Mouse (Mus musculus) intestine, embryonic 15.5 days (tissue): ENCODE results near the gene Igsf11. TPM values are rescaled to one million over a fixed set of nuclear protein-coding genes. Genes with fewer than 3 reads are reported as not detected.
"Not testable (repeated sequence)": the region's sequence is repeated elsewhere in the genome, so short reads cannot be mapped to it uniquely, and the experiment has no call there.

ENCODE experiments used
- ATAC-seq: fragments of 200-750 bp; cut with Nextera tagmentation; 2 replicates; pipeline ENCODE4 v1.8.0; 2017; ENCODE audit warnings: moderate TSS enrichment, moderate library complexity
- H3K27ac ChIP-seq: fragments of 300-500 bp; sonication (generic); 2 replicates; pipeline ENCODE4 v1.5.1; 2015; ENCODE audit warnings: mild to moderate bottlenecking, inconsistent platforms
- H3K27me3 ChIP-seq: fragments of 300-500 bp; sonication (generic); replicated peaks from 2 replicates; pipeline ENCODE4 v1.6.1; 2015; ENCODE audit warnings: inconsistent platforms
- H3K36me3 ChIP-seq: fragments of 300-500 bp; sonication (generic); 2 replicates; pipeline ENCODE4 v1.6.1; 2015; ENCODE audit warnings: inconsistent platforms
- H3K4me1 ChIP-seq: fragments of 300-500 bp; sonication (generic); replicated peaks from 2 replicates; pipeline ENCODE4 v1.6.1; 2015; ENCODE audit warnings: inconsistent platforms
- H3K4me2 ChIP-seq: fragments of 300-500 bp; sonication (generic); replicated peaks from 2 replicates; pipeline ENCODE4 v1.6.1; 2015; ENCODE audit warnings: mild to moderate bottlenecking, inconsistent platforms
- H3K4me3 ChIP-seq: fragments of 300-500 bp; sonication (generic); replicated peaks from 2 replicates; pipeline ENCODE4 v1.5.1; 2015; ENCODE audit warnings: inconsistent platforms
- H3K9ac ChIP-seq: fragments of 300-500 bp; sonication (generic); 2 replicates; pipeline ENCODE4 v1.6.1; 2015; ENCODE audit warnings: inconsistent platforms
- H3K9me3 ChIP-seq: fragments of 300-500 bp; sonication (generic); 2 replicates; pipeline ENCODE4 v1.6.1; 2016; ENCODE audit warnings: inconsistent platforms
- WGBS: fragments of 180-500 bp; shearing (Covaris S2); methylation state at CpG from one replicate; pipeline ENCODE4 v1.1.7; 2015; 5-methylcytosine and 5-hydroxymethylcytosine counted together
- polyA plus RNA-seq: library from polyadenylated mRNA; unstranded; fragments of >200 nt; fragmentation: Nextera tagmentation; extraction: Ambion mirVana; gene quantifications from 2 replicates; pipeline ENCODE4 v1.2.1, GENCODE M21; 2015

Igsf11 gene
- polyA plus RNA-seq, 1 experiment from 2014 or later: 1.7 TPM

DNA sequence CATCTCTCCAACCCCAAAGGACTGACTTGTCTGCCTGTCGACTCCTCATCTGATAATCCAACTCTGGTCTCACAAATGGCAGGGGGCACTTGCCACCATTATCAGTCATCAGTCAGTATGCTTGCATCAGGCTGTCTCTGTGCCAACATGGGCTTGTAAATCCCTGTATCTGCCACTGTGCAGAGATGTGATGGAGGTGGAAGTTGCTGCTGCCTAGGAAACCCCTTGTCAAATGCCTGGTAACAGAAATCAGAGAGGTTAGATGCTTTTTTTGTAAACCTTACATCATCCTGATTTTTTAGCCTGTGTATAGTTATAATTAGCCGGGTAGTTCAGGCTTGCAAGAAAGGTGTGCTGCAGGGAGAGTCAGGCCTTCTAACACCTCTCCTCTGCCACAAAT is 69.4 kb downstream of the Igsf11 start:
- WGBS: 86% methylated on average over 2 of the region's 2 CpGs
- Histone ChIP-seq H3K27ac (no peak overlapping the region), H3K27me3 (no peaks in the 10 kb centered on the region), H3K9ac (no peak overlapping the region), H3K4me1 (no peaks in the 10 kb centered on the region), H3K9me3 (no peaks in the 10 kb centered on the region), H3K4me3 (no peak overlapping the region), H3K4me2 (no peak overlapping the region), H3K36me3 (no peaks in the 10 kb centered on the region)
- ATAC-seq: no peak

DNA sequence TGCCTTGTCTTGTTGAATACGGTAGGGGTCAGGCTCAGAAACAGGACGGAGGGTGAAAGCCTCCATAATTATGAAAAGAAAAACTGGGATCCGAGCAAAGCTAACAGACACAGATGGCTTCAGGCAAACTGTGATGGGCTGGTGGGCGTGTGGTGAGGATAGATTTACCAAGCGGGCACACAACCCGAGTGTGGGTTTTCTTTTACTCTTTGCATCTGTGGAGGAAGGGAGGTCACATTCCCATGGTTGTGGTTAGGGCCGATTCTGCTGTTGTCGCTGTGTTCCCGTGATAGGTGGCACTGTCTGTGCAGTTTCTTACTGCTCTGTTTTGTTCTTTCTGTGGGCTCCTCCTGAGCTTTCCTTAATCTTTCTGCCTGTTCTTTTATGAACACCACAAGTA is 70.2 kb downstream of the Igsf11 start:
- no peak overlapping the region for H3K4me2 ChIP-seq
- H3K4me1 ChIP-seq: no peaks in the 10 kb centered on the region
- no peak overlapping the region for H3K4me3 ChIP-seq
- H3K36me3 ChIP-seq: no peaks in the 10 kb centered on the region
- H3K9me3 ChIP-seq: no peaks in the 10 kb centered on the region
- WGBS: 70% methylated on average over 9 of the region's 9 CpGs
- ATAC-seq: no peak
- no peak overlapping the region for H3K9ac ChIP-seq
- no peak overlapping the region for H3K27ac ChIP-seq
- H3K27me3 ChIP-seq: no peaks in the 10 kb centered on the region

DNA sequence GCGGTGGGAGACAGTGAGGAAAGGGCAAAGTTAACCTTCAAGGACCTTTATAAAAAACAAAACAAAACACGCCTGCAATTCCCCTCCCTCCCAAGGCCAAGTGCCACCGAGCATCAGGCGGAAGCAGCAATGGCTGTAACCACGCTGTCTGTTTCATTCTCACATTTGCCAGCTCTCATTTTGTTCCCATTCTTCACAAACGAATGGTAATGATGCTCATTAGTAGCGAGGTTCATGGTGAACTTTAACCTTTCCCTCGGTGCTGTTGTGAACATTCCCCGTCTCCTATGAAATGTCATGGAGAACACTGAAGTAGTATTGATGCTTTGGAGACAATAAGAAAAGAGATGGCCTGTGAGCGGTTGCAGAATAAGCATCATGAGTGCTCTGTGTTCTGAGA is 74.6 kb downstream of the Igsf11 start:
- Histone ChIP-seq H3K9ac (no peak overlapping the region), H3K9me3 (no peaks in the 10 kb centered on the region), H3K27me3 (no peaks in the 10 kb centered on the region), H3K4me3 (no peak overlapping the region), H3K4me1 (no peaks in the 10 kb centered on the region), H3K4me2 (no peak overlapping the region), H3K36me3 (no peaks in the 10 kb centered on the region), H3K27ac (no peak overlapping the region)
- WGBS: 81% methylated on average over 10 of the region's 10 CpGs
- no peak for ATAC-seq

DNA sequence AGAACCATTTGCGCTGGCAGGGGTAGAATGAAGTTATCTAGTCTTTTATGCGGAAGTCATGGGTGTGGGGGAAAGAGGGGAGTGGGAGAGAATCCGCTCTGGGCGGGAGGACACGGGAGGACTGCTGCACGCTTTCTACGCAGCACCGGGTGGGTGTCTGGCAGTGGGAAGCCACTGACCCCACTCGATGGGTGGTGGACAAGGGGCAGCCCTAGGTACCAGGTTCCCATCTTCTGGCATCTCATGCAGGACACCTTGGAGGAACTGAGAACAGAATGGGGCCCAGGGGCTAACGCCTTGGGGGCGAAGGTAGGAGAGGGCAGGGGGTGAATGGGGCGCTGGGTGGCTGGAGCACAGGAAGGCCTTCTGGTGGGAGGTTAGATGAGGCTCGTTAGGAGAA is 83.7 kb downstream of the Igsf11 start:
- Histone ChIP-seq H3K4me1 (no peaks in the 10 kb centered on the region), H3K4me2 (no peak overlapping the region), H3K27ac (no peak overlapping the region), H3K27me3 (no peaks in the 10 kb centered on the region), H3K4me3 (no peak overlapping the region), H3K9me3 (no peaks in the 10 kb centered on the region), H3K36me3 (no peaks in the 10 kb centered on the region), H3K9ac (no peak overlapping the region)
- WGBS: 75% methylated on average over 13 of the region's 13 CpGs
- ATAC-seq: no peak

DNA sequence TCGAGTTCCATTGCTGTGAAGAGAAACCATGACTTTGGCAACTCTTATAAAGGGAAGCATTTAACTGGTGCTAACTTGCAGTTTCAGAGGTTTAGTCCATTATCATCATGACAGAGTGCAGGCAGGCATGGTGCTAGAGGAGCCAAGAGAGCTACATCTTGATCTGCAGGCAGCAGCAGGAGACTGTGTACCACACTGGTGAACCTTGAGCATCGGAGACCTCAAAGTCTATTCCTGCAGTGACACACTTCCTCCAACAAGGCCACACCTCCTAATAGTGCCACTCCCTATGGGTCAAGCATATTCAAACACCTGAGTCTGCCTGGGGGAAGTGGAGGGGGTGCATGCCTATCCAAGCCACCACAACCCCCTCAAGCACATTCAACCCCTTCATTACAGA is 86.1 kb downstream of the Igsf11 start:
- H3K27me3 ChIP-seq: no peaks in the 10 kb centered on the region
- H3K36me3 ChIP-seq: no peaks in the 10 kb centered on the region
- H3K4me2 ChIP-seq: no peak overlapping the region
- no peak overlapping the region for H3K4me3 ChIP-seq
- H3K4me1 ChIP-seq: no peaks in the 10 kb centered on the region
- no peak overlapping the region for H3K27ac ChIP-seq
- H3K9ac ChIP-seq: no peak overlapping the region
- 88% methylated on average over 2 of the region's 2 CpGs for WGBS
- H3K9me3 ChIP-seq: no peaks in the 10 kb centered on the region
- no peak for ATAC-seq

DNA sequence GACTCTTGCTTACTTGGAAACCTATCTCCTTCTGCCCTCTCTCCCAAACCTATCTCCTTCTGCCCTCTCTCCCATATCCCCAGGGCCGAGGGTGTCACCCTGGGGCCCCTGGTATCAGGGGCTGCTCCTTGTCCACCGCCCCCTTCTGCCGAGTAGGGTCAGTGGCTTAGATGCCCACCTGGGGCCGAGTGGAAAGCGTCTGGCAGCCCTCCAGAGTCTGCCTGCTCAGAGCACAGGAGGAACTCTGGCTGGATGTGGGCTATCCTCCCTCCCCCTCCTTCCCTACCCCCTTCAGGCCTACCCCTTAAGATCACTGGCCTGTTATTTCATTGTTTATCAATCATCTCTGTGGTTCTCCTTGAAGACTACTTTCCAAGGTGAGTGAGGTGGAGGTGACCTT is 88.1 kb downstream of the Igsf11 start:
- no peak overlapping the region for H3K4me2 ChIP-seq
- no peaks in the 10 kb centered on the region for H3K4me1 ChIP-seq
- H3K9ac ChIP-seq: no peak overlapping the region
- 56% methylated on average over 5 of the region's 5 CpGs for WGBS
- H3K4me3 ChIP-seq: no peak overlapping the region
- H3K9me3 ChIP-seq: no peaks in the 10 kb centered on the region
- ATAC-seq: no peak
- H3K27ac ChIP-seq: no peak overlapping the region
- H3K36me3 ChIP-seq: no peaks in the 10 kb centered on the region
- no peaks in the 10 kb centered on the region for H3K27me3 ChIP-seq

DNA sequence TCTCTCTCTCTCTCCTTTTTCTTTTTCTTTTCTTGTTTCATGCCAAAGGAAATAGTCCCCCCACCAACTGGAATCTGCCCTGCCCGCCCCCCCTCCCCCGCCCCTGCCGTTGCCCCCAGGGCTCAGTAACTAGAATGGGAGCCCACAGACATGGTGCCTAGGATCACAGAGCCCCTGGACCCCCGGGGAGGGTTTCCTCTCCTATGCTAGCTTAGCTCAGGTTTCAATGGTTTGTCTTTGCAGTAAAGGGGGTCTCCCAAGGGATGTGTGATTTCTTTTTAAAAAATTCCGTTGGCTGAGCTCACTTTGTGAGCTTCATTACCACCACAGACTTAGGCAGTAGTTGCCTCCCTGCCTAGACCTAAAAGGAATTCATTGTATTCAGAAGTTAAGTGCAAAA is 89.6 kb downstream of the Igsf11 start:
- Histone ChIP-seq H3K4me3 (no peak overlapping the region), H3K27ac (no peak overlapping the region), H3K9ac (no peak overlapping the region), H3K27me3 (no peaks in the 10 kb centered on the region), H3K4me2 (no peak overlapping the region), H3K9me3 (no peaks in the 10 kb centered on the region), H3K4me1 (no peaks in the 10 kb centered on the region), H3K36me3 (no peaks in the 10 kb centered on the region)
- WGBS: 25% methylated on average over 5 of the region's 5 CpGs
- ATAC-seq: no peak

DNA sequence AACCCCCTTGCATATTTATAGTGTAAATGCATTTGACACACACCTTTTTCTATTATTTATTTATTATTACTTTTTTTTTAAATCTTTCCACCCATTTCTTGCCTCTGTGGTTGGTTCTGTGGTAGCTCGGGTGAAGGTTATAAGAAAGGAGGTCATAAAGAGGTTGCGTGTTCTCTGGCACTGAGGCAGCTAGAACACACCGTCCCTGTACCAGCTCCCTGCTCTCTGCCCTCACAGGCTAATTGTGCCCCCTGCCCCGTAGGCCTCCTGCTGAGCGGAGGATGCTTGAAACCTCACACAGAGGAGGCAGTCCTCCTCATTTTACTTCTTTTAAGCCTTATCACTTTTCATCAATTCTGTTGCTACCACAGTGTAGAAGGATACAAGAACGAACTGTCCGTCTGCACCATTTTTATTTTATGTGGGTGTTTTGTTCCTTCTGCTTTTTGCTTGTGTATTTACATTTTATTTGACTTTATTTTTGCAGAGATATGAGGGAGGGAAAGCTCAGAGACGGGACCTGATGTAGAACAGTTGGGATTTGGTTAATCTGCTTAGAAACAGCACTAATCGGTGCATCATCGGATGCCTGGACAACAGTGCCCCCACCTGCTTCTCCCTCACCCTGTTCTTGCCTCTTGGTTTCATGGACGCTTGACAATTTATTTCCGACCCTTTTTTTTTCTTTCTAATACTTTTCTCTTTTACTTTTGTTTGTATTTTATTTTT is 90.2 kb downstream of the Igsf11 start:
- H3K4me1 ChIP-seq: no peaks in the 10 kb centered on the region
- H3K9me3 ChIP-seq: no peaks in the 10 kb centered on the region
- no peak overlapping the region for H3K4me2 ChIP-seq
- ATAC-seq: no peak
- no peak overlapping the region for H3K4me3 ChIP-seq
- no peak overlapping the region for H3K27ac ChIP-seq
- 50% methylated on average over 12 of the region's 12 CpGs for WGBS
- H3K36me3 ChIP-seq: no peaks in the 10 kb centered on the region
- no peak overlapping the region for H3K9ac ChIP-seq
- no peaks in the 10 kb centered on the region for H3K27me3 ChIP-seq

DNA sequence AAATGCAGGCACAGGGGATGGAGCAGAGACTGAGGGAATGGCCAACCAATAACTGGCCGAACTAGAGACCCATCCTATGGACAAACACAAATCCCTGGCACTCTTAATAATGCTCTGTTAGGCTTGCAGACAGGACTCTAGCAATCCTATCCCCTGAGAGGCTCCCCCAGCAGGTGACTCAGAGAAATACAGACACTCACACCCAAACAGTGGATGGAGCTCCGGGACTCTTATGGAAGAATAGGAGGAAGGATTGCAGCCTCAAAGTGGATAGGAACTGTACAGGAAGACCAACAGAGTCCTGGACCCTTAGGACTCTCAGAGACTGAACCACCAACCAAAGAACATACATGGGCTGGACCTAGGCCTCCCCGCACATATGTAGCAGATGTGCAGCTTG is 91.4 kb downstream of the Igsf11 start:
- not testable (repeated sequence) for ATAC-seq, H3K4me3 ChIP-seq, H3K27ac ChIP-seq, H3K27me3 ChIP-seq, H3K4me2 ChIP-seq, H3K36me3 ChIP-seq, H3K9me3 ChIP-seq, H3K4me1 ChIP-seq, H3K9ac ChIP-seq
- WGBS: 70% methylated on average over 3 of the region's 3 CpGs

DNA sequence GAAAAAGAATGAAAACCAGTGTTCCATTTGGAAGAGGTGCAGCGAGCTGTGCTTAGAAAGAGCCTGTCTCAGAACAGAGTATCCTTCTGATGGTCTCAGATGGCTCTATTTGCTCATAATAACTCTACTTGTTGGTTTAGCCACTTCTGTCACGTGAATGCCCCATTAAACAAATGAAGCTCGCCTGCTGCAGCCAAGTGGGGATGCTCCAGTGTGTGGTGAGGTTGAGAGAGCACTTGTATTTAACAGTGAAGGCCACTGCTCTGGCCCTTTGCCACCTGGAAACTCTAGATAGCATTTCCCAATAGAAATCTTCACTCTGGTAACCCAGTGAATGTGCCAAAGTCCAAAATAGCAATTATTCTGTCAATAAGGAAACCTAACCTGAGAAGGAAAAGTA is 92.9 kb downstream of the Igsf11 start:
- WGBS: 40% methylated on average over 3 of the region's 3 CpGs
- Histone ChIP-seq H3K27me3 (no peaks in the 10 kb centered on the region), H3K9ac (no peak overlapping the region), H3K4me3 (no peak overlapping the region), H3K4me2 (no peak overlapping the region), H3K36me3 (no peaks in the 10 kb centered on the region), H3K9me3 (no peaks in the 10 kb centered on the region), H3K4me1 (no peaks in the 10 kb centered on the region), H3K27ac (no peak overlapping the region)
- peak; percentile 61; the same call in 1 of the 2 replicates for ATAC-seq

DNA sequence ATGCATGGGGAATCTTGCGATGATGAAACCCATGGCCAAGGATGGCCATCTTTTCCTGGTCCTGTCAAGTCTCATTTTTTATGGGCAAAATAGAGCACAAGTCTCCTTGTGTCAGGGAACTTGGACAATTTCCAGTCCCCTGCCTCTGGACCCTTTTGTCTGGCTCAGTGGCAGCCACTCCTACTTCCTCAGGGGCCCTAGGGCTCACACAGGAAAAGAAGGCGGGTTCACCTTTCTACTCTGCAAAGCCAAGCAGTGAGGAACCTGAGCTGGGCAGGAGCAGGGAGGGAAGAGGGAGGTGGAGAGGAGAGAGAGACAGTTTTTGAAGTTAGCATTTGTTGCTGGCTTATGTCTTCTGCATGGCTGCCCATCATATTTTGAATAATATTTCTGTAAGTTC is 93.9 kb downstream of the Igsf11 start:
- H3K4me1 ChIP-seq: no peaks in the 10 kb centered on the region
- H3K27ac ChIP-seq: no peak overlapping the region
- H3K4me3 ChIP-seq: no peak overlapping the region
- ATAC-seq: no peak
- no peak overlapping the region for H3K9ac ChIP-seq
- H3K4me2 ChIP-seq: no peak overlapping the region
- no peaks in the 10 kb centered on the region for H3K27me3 ChIP-seq
- H3K9me3 ChIP-seq: no peaks in the 10 kb centered on the region
- WGBS: 58% methylated on average over 2 of the region's 2 CpGs
- no peaks in the 10 kb centered on the region for H3K36me3 ChIP-seq

DNA sequence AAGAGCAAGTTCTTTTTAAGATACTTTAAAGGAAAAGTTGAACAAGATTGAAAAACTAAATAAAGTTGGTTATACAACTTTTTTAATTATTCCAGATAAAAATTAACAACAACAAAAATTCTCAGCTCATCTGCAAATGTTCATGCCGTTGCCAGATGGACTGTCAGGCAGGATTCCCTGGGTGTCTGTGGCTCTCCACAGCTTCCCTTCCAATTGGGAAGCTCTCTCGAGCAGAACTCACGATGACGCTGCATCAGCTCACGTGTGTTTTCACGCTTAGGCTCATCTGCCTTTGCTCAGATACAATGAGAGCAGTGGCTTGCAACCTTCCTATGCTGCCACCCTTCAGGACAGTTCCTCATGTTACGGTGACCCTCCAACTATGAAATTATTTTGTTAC is 101.2 kb downstream of the Igsf11 start:
- no peak overlapping the region for H3K4me2 ChIP-seq
- no peaks in the 10 kb centered on the region for H3K9me3 ChIP-seq
- H3K36me3 ChIP-seq: no peaks in the 10 kb centered on the region
- no peak for ATAC-seq
- no peak overlapping the region for H3K4me3 ChIP-seq
- no peaks in the 10 kb centered on the region for H3K4me1 ChIP-seq
- H3K9ac ChIP-seq: no peak overlapping the region
- WGBS: 81% methylated on average over 7 of the region's 7 CpGs
- no peak overlapping the region for H3K27ac ChIP-seq
- no peaks in the 10 kb centered on the region for H3K27me3 ChIP-seq

DNA sequence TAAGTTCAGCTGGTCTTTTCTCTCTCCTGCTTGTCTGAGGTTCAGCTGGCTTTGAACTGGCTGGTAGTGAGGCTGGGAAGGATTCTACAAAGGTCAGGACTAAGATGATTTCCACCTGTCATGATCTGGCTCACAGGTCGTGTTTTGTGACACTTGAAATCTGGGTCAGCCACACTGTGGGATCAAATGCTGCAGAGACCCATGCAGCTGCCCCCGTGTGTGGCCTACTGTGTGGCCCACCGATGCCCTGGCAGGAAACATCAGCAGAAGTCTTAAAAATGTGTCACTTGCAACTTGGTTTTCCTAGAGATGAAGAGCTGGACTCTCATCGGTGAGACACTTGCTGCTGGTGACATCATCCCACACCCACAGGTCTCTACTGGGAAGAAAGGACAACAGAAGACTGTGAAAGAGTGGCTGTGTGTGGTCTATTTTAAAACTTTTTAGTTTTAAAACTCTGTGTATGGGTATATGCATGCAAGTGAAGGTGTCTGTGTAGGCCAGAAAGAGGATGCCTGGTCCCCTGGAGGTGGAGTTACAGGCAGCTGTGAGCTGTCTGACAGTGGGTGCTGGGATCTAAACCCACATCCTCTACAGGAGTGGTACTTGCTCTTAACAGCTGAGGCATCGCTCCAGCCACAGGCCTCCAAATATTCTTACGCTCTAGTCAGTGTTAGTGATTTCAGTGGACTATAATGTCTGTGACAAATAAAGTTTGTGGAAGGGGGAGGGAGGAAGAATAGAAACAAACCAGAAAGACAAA is 106.2 kb downstream of the Igsf11 start:
- H3K27me3 ChIP-seq: no peaks in the 10 kb centered on the region
- no peak for ATAC-seq
- no peak overlapping the region for H3K9ac ChIP-seq
- H3K27ac ChIP-seq: no peak overlapping the region
- no peak overlapping the region for H3K4me3 ChIP-seq
- 82% methylated on average over 6 of the region's 6 CpGs for WGBS
- no peaks in the 10 kb centered on the region for H3K4me1 ChIP-seq
- no peaks in the 10 kb centered on the region for H3K36me3 ChIP-seq
- no peaks in the 10 kb centered on the region for H3K9me3 ChIP-seq
- H3K4me2 ChIP-seq: no peak overlapping the region
